Mouse (Mus musculus): ENCODE measurements around the gene Togaram2.
"Not testable (repeated sequence)": the region's sequence is repeated elsewhere in the genome, so short reads cannot be mapped to it uniquely, and the experiment has no call there.

Gene Togaram2

DNA sequence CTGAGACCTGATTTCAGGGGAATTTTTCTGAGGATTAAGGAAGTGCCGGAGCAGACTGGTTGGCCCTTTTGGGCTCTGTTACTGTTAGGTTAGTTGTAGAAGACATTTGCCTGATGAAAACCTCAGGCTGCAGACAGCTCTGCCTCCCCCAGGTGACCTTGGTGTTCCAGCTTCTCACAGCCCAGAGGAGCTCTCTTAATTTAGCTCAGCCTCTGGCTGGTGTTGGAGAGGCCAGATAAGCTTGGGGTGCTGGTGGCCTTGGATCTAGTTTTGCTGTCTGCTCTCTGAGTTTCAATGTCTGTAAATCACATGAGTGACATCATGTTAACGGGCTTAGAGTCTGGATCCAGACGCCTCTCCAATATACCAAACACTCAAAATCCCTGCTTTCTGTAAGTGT is 48.0 kb downstream of the Togaram2 start:
- peak; percentile 70 to 80 for DNase-seq (ENCODE audit: inconsistent age in 2 of 2, low spot score in 1 of 2)

DNA sequence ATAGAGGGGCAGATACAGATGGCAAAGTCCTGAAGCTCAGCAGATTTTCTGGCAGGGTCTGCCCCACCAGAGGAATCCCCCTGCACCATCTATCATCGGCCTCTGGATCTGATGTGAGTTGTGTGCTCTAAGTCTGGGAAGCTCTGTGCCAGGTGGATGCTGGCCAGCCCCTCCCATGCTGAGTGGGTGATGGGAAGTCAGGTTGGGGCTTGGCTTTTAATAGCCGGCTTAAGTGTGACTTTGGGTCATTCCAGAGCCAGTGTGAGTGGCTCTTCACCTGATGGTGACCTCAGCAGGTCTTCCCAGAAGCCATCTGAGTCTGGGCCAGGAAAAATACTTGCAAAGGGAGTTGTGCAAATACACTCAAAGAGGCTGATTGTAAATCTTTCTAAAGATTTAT is 57.6 kb downstream of the Togaram2 start:
- no peak for DNase-seq (ENCODE audit: inconsistent age in 2 of 2, low spot score in 1 of 2)

DNA sequence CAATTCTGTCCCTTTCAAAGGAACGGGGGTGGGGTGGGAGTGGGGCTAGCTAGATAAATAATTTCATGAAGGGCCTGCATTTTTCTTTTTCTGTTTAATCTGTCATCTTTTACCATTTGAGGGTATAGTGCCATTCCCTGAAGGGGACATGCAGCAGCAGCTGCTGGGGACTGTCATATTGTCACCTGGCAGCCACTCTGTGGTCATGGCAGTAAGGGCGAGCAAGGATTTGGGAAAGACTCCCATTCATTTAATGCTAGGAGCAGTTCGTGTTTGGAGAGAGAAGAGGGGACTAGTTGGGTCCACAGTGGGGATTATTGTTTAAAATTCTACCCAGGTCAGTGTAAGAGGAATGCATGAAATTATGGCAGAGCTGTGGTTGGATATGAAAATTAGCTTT is 63.4 kb downstream of the Togaram2 start:
- DNase-seq (ENCODE audit: inconsistent age in 2 of 2, low spot score in 1 of 2) = no peak

DNA sequence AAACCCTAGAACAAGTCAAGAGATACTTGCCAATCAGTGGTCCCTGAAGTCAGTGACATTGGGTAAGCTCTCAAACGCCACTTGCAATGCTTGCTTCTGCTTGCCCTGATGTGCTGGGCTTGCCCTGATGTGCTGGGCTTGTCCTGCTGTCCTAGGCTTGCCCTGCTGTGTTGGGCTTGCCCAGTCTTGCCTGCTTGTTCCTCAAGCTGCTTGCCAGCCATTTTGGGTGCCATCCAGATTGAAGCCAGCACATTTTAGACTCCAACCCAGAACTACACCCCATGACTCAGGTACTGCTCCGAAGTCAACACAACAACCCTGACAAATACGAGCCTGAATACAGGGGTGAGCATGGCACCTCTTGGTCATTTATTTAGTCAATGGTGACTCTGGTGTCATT is 69.1 kb downstream of the Togaram2 start:
- no peak for DNase-seq (ENCODE audit: inconsistent age in 2 of 2, low spot score in 1 of 2)

DNA sequence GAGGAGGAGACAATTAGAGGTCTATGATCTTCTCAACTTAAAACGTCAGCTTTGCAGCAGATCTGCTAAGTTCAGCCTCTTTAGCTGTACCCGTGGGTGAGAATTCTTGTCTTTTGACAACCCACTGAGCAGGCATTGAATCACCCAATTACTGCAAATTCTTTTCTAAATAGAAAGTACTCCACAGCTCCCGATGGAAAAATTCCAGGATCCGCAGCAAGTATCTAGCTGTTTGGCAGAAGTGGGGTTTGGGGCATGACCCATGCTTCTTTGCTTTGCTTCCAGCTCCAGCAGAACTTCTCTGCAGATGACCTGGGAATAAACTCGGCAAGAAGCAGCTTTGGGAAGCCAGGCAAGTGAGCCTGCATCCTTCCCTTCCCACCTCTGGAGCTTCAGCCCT is 69.9 kb downstream of the Togaram2 start:
- DNase-seq (ENCODE audit: inconsistent age in 2 of 2, low spot score in 1 of 2) = no peak

DNA sequence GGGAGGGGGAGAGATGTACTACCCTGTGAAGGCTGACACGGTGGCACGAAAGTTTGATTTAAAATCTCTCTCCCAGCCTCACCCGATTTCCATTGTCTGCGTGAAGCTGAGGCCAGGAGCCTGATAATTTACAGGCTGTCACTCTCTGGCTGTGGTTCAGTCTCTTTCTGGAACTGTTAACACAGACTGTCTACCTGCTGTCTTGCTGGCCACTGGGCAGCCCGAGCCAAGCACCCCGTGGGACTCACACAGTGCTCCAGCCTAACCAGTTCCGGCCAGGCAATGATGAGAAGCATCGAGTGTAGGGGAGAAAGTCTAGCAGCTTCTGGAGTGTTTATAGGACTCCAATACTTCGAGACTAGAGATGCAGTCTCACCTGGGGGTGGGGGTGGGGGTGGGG is 73.1 kb downstream of the Togaram2 start:
- DNase-seq (ENCODE audit: inconsistent age in 2 of 2, low spot score in 1 of 2) = no peak

DNA sequence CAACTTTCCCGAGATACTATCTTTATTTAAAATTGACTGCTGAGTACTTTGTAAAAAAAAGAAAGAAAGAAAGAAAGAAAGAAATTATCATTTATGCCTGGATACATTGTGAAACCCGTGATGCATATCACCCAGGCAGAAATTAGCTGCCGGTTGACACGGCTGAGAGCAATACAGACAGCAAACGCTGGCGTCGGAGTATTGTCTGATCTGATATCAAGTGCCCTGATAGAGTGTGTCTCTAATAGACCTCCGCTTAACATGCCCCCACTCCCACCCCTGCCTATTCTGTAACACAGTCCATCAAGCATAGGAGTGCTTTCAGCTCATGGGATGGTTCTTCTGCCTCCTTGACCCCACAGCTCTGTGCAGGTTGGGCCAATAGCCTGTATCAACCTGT is 74.5 kb downstream of the Togaram2 start:
- no peak for DNase-seq (ENCODE audit: inconsistent age in 2 of 2, low spot score in 1 of 2)

DNA sequence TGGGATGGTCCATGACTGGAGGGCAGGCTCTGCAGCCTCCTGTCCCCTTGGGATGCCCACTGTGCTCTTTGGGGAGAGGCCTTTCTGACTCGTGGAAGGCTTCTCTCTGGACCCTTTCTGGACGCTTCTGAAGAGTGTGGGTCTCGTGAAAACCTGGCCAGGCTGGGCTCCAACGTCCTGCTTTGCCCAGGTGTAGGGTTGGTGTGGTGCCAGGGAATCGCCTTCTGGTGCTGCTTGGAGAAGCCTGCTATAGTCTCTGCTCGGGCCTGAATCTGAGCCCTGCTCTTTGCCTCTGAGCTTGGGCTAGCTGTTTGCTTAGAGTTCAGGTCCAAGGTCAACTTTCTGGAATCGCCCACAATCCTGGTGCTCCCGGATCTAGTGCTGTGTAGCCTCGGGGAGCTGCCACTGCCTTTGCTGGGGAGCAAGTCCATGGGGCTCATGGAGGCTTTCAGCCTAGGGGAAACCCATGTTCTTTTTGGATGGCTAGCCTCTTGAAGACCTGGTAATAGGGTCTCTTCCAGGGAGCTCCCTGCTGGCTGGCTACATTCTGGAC is 76.6 kb downstream of the Togaram2 start:
- no peak for DNase-seq (ENCODE audit: inconsistent age in 2 of 2, low spot score in 1 of 2)

DNA sequence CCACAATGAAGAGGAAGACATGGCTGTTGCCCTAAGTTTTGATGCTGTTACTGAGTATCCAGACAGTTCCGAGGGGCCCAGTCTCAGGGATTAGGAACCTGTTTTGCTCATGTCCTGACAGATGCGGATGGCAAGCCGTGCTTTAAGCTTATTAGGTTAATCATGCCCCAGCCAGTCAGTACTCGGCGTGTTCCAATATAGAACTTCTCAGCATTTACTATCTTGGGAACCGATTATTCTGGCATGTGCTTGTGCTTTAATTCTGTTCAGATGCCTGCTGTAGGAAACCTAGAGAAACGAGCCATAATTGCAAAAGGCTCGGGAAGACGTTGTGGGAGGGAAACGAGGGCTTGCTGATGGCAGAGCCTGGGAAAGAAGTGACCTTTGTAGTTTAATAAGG is 79.8 kb downstream of the Togaram2 start, which contains the start of gene Pcare:
Pcare (minus strand) TSS at position 64 of the 400 bp plus-strand sequence.
- no peak for DNase-seq (ENCODE audit: inconsistent age in 2 of 2, low spot score in 1 of 2)

DNA sequence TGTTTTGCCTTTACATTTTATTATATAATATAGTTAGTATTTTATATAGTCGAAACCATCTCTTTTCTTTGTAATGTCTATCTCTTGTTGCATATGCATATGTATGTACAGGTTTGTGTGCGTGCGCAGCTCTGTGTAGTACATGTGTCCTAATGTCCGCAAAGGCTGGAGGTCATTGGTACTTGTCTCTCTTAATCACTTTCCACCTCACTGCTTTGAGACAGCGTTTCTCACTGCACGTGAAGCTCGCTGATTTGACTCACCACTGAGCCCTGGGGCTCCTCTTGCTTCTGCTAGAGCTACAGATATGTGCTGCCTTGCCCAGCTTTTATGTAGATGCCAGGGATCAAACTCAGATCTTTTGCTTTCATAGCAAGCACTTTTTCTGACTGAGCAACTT is 87.5 kb downstream of the Togaram2 start:
- DNase-seq (ENCODE audit: inconsistent age in 2 of 2, low spot score in 1 of 2) = no peak

DNA sequence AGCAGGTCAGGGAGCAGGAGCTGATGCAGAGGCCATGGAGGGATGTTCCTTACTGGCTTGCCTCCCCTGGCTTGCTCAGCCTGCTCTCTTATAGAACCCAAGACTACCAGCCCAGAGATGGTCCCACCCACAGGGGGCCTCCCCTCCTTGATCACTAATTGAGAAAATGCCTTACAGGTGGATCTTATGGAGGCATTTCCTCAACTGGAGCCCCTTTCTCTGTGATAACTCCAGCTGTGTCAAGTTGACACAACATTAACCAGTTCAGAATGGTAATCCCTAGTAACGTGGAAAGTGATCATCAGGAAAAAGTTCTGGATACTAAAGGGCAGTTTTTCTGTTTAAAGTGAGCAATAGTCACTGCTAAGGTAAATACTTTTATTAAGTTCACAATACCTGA is 95.1 kb downstream of the Togaram2 start, which contains the start of gene Clip4:
Clip4 (plus strand) TSS at position 301 of the 400 bp plus-strand sequence.
- not testable (repeated sequence) for DNase-seq (ENCODE audit: inconsistent age in 2 of 2, low spot score in 1 of 2)

DNA sequence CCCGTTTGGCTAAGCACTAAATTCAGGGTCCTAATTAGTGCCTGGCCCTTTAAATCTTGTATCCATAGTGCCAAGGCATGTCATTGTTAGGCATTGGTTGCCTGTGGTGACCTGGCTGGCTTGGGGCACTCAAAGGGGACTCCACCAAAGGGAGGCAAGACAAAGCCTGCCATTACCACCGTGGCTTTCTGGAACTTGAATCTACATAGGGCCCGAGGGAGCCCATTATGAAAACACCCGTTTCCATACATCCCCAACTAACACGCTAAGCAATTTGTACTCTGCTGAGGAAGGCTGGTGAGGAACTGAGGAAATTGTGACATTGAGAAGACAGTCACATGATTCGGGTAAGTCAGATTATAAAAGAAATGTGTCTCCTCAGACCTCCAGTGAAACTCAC is 96.5 kb downstream of the Togaram2 start:
- no peak for DNase-seq (ENCODE audit: inconsistent age in 2 of 2, low spot score in 1 of 2)

DNA sequence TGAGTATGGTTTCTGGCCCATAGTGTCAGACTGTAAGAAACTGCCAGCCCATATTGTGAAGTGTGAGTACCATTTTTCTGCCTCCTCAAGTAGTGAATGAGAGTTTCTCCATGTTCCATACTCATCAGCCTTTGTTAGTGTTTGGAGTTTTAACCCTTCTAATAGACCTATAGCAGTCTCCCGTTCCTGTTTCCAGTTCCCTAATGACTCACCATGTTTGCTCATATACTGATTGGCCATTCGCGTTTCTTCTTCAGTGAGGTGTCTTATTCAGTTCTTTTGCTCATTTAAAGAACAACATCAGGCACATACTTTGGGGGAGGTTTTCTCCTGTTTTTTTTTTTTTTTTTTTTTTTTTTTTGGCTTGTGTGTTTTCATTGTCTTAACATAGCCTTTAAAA is 97.6 kb downstream of the Togaram2 start:
- no peak for DNase-seq (ENCODE audit: inconsistent age in 2 of 2, low spot score in 1 of 2)

DNA sequence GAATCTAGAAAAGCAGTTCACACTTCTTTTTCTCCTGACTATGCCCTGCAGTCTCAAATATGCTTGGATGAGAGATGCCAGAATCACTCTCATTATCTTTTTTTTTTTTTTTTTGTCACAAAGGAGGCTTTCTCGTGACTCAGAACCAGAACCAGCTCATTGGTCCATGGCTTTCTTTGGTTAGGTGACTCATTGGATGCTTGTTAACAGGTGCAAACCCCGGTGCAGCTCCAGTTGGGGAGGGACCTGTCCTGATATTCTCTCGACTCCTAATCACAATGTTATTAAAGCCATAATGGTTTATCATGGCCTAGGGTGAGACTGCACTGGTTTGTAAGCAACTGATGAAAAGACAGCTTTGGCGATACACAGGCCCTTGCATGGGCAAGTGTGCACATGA is 101.1 kb downstream of the Togaram2 start:
- DNase-seq (ENCODE audit: inconsistent age in 2 of 2, low spot score in 1 of 2) = no peak

DNA sequence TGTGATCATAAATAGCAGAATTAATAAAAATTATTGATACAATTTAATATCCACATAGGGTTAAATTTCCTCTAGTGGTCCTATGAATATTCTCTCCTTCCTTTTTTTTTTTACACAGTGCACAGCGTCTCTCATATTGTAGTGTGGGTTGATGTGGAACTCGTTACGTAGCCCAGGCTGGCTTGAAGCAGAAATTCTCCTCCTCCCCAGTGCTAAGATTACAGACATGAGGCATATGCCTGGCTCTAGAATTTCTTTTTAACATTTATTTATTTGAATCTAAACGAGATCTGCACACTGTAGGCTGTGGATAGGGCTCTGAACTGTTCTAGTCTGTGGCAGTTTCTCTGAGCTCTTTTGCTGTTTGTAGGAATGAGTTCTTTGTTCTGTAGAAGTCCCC is 102.2 kb downstream of the Togaram2 start:
- DNase-seq (ENCODE audit: inconsistent age in 2 of 2, low spot score in 1 of 2) = no peak

DNA sequence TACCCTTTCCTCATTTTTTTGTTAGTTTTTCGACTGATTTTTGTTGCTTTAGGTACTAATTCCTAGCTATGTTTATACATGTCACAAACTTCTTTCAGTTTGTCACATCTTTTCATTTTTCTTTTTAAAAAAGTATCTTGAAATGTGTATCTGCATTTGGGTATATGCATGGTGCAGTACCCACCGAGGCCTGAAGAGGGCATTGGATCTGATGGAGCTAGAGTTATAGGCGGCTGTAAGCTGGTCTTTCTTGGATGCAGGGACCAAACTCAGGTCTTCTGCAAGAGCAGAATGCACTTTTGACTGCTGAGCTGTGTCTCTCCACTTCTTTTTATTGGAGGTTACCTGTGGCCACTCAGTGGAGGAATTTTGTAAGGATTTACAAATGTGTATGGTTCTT is 105.6 kb downstream of the Togaram2 start:
- no peak for DNase-seq (ENCODE audit: inconsistent age in 2 of 2, low spot score in 1 of 2)
